Mouse (Mus musculus) Muller cell, postnatal 12 days (primary cell): ENCODE measurements around the gene RPS10-NUDT3.
A peak's percentile ranks its signal among the peaks of the same experiment; 100 is the strongest.
"Not testable (repeated sequence)": the region's sequence is repeated elsewhere in the genome, so short reads cannot be mapped to it uniquely, and the experiment has no call there.

ENCODE experiments used
- DNase-seq: peaks from one replicate; pipeline ENCODE4 v3.0.0-alpha.2; 2015; ENCODE audit errors: inconsistent ontology term

The RPS10-NUDT3 gene

DNA sequence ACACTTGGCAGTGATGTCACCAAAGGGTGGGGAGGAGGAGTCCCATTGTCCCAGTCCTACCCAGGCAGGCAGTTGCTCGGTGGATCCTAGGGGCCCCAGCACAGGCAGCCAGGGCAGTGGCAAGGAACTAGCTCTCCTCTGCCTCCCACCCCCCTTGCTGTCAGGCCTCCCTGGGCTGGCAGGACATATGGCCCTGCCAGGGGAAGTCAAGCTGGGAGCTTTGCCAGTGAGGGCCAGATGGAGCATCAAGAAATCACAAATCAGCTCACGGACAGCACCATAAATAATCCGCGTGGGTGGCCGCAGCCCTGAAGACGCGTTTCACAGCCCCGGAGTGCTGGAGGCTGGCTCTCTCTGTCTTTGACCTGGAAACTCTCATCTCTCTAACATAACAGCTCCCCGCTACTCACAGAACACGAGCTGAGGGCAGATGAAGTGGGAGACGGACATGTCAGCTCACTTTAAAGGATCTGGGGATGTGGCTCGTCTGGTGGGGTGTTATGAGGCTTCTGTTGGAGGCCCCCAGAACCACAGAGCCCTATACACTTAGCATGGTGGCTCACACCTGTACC is 7.6 kb upstream of the RPS10-NUDT3 start:
- peak; percentile 78 for DNase-seq

DNA sequence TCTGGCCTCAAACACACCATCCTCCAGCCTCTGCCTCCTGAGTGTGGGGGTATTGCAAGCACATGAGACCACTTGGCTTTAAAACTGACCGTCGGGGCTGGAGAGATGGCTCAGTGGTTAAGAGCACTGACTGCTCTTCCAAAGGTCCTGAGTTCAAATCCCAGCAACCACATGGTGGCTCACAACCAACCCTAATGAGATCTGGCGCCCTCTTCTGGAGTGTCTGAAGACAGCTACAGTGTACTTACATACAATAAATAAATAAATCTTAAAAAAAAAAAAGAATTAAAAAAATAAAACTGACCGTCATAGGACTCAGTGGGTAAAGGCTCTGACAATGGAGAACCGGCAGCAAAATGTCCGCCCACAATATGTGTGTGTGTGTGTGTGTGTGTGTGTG is 4.8 kb upstream of the RPS10-NUDT3 start:
- DNase-seq, result not testable (repeated sequence)

DNA sequence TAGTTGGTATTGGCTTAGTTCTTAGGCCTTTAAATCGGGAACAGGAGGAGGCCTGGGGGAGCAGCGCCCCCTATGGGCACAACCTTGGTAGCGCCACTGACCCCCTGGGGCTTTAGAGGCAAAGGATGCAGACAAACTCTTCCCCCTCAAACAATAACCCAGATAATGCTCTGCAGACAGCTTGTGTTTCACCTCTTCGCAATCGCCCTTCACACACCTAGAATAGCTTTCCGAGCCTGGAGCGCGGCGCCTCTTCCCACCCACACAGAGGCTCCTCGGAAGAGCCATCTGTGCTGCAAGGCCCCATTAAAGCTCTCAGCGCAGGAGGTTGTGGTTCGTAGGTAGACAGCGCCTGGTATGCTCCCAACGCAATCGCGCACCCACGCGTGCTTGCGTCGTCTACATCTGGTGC is 3.9 kb upstream of the RPS10-NUDT3 start:
- no peak for DNase-seq

DNA sequence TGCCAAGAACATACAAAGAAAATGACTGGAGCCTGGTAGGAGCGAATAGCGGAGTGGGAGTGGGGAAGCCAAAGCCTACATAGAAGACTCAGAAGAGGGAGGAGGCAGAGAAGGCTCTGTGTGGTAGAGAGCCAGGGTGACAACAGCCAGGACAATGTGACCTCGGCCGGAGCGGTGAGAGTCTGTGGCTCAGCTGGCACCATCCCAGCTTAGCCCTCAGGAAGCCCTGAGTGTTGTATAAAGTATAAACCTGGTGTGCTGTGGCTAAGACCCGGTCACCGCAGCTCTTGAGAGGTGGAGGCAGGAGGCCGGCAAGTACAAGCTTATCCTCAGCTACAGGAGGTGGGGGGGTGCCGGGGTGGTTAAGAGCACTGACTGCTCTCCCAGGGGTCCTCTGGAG is 2.3 kb upstream of the RPS10-NUDT3 start:
- DNase-seq, result peak; percentile 50

DNA sequence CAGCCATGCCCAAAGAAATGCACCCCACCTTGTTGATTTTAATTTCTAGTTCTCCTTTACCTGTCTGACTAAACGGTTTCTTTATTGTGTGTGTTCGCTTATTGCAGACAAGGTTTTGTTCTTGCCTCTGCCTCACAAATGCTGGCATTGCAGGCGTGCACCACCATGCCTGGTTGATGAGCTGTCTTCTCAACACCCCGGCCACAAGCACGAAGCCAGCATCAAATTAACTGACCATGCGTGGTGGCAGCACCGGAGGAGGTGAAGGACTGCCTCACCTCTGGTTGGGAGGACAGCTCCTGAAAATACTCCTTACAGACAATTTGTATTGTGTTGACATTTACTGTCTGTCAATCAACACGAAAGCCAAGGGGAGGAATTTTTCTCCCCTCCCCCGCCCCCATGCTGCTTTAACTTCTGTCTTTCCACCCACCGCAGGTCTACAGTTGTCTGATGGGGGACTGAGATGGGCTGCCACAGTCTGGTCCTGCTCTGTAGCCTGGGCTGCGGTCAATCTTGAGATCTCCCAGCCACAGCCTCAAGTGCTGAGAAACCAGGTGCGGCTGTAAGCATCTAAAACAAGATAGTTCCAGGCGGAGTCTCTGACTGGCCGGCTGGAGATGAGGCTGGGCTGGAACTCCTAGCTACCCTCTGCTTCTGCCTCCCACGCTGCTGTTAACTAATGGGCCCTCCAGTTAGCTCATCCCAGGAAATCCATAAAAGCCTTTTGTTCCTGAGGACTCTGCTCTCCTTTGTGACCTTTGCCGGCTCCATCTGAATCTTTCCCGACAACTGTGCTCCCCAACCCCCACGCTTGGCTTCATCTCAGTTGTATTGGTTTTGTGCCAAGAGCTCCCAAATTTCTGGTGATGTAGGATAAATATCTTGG is 1.4 kb upstream of the RPS10-NUDT3 start, which contains the start of gene Rps10:
TSS of gene Rps10 (minus strand) at position 538 of the 889 bp plus-strand sequence.
- DNase-seq, result peak; percentile 62

DNA sequence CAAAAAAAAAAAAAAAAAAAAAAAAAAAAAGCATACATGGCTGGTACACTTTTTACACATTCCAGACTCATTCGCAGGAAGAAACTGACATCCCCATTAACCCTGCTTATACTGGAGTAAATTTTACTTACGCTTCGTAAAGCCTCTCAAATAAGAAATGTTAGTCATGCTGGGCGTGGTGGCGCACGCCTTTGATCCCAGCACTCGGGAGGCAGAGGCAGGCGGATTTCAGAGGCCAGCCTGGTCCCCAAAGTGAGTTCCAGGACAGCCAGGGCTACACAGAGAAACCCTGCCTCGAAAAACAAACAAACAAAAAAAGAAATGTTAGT is 517 bp upstream of the RPS10-NUDT3 start:
- DNase-seq, result not testable (repeated sequence)

DNA sequence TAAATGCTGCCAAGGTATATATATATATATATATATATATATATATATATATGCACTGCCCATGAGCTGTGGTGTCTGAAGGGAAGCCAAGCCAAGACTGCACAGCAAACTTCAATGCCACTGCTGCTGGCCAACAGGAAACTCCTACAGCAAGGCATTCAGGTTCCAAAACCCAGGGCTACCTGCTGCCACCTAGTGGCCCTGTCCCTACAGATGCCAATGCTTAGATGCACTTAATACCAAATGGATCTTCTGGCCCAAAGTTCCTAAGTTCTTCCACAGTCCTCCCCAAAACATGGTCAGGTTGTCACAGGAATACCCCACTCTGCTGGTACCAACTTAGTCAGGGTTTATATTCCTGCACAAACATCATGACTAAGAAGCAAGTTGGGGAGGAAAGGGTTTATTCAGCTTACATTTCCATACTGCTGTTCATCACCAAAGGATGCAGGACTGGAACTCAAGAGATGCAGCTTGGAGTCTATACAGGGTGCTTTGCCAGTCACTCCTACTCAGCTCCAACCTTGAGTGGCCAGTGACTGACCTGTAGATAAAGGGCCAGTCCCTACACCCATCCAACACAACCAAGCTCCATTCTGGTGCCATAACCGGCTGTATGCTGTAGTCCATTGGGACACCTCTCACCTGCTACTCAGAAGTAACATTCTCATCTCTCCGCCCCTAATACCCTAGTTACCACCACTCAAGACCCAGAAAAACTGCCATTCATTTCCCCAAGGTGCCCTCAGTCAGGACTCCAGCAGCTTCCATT is 5.6 kb downstream of the RPS10-NUDT3 start:
- DNase-seq, result peak; percentile 64

DNA sequence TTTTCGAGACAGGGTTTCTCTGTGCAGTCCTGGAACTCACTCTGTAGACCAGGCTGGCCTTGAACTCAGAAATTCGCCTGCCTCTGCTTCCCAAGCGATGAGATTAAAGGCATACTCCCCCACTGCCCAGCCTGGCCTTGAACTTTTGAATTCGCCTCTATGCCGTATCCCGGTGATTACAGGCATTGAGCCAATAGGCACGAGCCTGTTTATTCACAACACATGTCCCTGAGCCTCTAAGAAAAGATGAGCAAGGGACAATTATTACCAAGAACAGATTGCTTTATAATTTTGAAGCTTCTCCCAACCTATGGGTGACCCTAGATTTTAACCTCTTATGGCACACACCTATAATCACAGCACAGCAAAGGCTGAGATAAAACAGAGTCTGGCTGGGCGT is 6.6 kb downstream of the RPS10-NUDT3 start:
- DNase-seq, result no peak

DNA sequence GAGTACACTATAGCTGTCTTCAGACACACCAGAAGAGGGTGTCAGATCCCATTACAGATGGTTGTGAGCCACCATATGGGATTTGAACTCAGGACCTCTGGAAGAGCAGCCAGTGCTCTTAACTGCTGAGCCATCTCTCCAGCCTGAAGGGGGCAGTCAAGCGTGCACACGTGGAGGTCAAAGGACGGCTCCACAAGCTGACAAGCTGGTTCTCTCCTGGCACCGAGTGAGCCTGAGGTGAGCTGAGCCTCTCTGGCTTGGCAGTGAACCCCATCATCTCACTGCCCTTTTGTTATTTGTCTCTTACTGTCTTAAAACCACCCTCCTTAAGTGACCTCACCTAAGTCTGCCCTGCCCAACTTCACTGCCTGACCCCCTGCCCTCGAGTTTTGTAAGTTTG is 7.6 kb downstream of the RPS10-NUDT3 start:
- DNase-seq, result no peak

DNA sequence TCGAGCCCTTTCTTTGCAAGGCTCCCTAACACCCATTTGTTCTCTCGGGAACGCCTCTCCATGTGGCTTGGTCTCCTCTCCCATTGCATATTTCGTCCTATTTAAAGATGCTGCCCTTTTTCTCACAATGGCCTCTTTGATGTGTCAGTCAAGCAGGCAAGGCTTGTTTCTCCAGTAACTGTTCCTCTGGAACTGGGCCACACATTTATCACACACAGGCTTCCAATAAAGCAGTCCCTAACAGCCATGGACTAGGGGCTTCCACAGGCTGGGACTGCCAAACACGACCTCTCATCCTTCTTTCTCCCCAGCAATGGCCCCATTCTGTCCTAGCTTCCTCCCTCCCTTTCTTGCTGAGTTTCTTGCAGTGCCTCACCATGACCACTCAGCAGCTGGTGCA is 8.3 kb downstream of the RPS10-NUDT3 start:
- DNase-seq, result peak; percentile 44

DNA sequence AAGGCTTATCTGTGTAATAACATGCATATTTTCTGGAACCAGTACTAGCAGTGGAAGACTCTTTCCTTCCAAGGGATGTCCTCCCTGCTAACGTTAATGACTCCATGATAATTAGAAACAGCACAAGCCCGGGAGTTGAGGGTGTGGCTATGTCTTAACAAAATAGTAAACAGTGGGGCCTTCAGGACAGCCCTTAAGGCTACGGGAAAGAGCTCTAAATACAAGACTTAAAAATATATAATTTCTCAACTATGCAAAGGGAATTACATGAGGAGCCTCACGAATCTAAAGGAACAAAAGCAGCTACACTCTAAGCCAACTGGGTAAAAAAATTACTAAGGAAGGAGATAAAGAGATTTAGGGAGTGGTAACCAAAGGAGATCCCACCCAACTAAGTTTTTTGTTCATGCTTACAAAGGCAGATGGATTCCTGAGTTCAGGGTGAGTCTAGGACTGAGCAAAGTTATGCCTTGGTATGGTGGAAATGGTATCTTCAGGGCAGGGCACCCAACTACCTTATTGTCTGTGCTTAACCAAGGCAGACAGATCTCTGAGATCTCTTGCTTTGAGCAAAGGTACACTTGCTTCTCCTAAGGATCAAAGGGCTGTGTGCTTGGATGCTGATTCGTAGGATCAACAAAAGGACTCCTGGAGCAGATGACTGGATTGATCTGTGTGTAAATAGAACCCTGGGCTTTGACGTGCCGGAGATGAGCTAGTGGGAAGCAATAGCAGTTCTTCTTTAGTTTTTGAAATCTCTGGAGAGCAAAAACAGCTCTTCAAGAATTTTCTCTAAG is 9.4 kb downstream of the RPS10-NUDT3 start:
- no peak for DNase-seq

DNA sequence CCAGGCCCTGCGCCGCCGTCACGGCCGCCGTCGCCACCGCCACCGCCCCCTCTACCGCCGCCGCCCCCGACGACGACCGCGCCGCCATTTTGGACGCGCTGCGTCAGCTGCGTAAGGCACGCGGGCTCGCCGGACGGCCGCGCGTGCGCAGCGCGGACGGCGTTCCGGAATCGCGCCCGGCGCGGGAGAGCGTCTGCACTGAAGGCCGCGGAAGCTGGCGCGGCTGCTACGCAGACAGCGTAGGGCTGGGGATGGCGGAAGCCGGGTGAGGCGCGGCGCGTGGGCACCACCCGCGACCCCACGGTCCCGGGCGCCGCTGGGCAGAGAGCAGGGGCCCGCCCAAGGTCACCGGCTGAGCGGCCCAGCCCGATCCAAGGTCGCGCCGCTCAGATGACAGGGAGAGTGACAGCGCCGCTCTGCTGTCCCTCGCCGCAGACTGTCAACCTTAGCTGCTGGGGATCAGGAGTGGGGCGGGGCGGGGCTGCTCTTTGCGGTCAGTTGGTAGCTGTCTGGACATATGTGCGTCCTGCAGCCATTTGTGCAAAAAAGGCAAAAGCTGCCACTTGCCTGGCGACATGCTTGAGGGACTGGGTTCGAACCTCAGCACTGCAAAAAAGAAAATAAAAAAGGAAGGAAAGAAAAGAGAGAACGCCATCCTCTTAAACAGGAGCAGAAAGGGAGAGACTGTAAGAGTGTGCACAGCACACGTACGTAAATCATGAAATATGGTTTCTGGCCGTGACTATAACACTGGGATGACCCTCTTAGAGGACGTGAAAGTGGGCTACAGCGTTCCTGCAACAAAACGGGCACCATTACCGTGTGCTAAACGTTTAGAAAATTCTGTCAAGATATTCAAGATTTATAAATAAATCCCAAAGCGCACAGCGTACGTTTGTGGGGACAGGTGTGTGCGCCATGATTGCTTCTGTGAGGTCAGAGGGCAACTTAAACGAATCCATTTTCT is 11.4 kb downstream of the RPS10-NUDT3 start, which contains the start of gene Nudt3:
TSS of gene Nudt3 (minus strand) at position 136 of the 967 bp plus-strand sequence.
- DNase-seq, result peak; percentile 92

DNA sequence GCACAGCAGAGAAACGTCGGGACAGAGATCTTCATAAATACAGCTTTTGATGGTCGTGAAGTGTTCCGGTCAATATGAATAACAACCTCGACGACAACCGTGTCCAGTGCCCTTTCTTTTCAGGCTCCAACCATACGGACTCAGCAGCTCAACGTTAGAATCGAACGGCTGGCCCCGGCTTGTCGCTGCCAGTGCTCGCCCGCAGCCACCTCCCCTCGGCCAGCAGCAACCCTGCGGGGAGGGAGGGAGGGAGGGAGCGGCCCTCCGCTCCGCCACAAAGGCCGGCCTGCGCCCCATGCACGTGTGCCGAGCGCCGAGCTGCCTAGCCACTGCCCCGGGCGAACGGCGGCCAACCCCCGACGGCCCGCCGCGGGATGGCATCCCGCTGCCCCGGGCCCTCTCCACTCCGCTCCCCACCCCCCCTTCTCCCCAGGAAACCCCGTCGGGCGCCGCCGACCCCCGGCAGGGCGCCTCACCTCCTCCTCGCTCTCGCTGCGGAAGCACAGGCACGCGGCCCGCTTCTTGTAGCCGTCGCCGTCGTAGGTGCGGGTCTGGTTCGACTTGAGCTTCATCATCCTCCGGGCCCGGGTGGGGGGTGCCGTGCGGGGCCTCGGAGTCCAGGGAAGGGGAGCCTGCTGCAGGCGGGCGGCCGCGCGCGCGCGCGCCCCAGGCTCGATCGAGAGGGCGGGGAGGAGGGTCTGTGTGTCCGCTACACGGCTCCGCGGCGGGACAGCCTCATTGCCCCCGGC is 12.2 kb downstream of the RPS10-NUDT3 start:
- DNase-seq, result peak; percentile 79

DNA sequence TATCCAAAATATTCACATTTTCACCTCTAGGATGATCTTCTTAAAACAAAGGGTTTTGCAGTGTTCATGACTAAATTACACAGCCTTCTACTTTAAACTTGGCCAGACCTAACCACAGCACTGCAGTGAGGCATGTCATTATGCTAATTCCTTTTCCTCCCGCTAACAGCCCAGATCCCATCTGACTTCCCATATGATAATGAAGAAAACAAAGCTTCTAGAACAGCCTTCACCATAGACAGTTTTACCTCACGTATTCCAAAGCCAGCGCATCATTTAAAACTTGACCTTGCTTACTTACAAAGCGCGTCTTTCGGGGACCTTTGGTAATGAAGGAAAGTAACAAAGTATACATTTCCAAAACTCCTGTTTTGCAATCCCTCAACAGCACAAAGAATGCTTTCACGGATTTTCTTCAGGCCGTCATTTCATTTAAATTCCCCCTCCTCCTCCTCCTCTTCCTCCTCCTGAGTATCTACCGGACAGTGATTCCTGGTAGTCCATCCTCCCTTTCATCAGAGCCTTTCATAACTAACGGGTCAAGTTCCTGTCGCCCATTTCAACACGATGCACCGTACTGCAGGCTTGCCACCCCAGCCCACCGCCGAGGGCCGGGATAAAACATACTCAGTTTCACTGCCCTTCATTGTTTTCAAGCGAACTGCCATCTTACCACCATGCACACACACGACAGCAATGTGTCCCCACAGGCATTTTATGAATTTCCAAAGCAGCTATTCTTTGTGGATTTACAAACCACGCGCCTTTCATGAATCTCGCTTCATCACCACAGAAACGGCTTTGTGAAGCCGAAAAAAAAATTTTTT is 13.1 kb downstream of the RPS10-NUDT3 start:
- peak; percentile 55 for DNase-seq

DNA sequence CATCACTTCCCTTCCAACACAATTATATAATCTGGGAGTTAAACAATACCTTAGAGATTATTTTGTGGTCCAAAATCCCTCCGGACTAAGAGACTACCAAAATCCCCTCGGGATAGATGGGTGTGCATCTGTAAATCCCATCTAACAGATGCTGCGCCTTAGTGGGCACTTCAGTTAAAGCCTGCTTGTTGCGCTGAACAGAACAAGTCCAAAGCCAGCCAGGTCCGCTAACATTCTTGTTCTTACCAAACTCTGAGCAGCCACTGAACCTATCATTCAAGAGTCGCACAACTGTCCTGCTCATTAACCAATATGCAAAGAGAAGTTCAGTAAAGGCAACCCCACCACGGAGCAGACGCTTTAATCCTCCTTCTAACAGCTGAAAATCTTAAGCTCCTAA is 13.9 kb downstream of the RPS10-NUDT3 start:
- peak; percentile 26 for DNase-seq

DNA sequence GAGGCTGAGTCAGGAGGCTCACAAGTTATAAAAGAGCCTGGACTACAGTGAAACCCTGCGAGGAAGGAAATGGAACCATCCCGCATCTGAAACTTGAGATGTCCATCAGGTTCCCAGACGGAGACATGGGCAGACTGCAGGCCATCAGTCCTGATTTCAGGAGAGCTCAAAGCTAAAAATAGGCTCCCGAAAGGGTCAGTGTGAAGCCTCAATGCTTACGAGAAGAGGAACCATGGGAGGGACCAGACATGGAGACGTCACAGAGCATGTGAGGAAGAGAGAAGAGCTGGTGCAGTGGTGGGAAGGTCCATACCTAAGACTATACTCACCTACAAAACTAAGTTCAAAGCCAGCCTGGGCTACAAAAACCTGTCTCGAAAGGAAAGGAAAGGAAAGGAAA is 19.6 kb downstream of the RPS10-NUDT3 start:
- no peak for DNase-seq

DNA sequence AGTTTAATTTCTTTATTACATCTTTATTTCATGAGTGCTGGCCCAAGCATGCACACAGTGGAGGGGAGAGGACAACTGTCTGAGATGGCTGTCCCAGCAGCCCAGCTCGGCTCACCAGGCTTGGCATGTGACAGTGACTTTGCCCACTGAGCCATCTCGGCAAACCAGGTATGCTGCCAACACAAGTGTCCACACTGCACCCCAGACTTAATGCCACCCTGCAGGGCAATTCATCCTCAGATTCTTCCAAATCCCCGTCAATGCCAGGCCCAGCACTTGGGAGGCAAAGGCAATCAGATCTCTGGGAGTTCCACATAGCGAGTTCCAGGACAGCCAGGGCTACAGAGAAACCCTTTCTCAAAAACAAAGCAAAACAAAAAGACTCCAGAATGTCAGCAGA is 22.0 kb downstream of the RPS10-NUDT3 start:
- no peak for DNase-seq

DNA sequence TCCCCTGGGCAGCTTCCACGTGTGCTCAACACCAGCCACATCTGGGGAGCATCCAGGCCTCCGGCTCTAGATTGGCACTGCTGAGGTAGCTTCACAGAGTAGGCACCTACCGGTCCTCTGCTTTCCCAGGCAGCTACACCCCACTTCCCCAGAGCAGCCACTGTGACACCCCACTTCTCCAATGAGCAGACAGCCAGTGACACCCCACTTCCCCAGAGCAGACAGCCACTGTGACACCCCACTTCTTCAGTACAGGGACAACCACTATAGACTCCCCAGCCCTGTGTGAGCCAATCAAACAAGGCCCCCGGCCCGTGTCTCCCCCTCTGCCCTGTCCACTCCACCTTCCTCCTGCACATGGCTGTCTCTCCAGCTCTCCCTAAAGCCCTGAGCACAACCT is 23.0 kb downstream of the RPS10-NUDT3 start:
- DNase-seq, result no peak

DNA sequence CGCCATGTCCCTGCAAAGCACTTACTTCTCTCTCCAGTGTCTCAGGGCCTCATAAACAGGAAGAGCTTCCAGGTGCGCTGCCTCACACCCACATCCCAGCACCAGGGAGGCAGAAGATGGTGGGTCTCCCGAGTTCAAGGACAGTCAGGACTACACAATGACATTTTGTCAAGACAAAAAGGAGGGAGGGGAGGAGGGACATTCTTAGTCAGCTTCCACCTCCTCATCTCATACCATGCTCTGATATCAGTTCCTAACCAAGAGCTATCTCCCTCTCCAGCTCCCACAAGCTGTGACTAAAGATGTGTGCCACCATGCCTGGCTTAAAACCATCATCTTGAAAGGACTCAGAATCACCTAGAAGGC is 23.5 kb downstream of the RPS10-NUDT3 start:
- DNase-seq, result no peak
